Mouse (Mus musculus): Measurements from ENCODE around the gene Gm29666. TPM values are rescaled to one million over a fixed set of nuclear protein-coding genes. Genes with fewer than 3 reads are reported as not detected.

The Gm29666 gene
- polyA plus RNA-seq, 1 experiment: 1.3 TPM

GRCm38 (mm10) chr15:84959891-84960290 is 40.1 kb upstream of the Gm29666 start:
- Histone ChIP-seq H3K27ac (ENCODE audit: control insufficient read depth, insufficient read depth, low read length) (no peak overlapping the region), H3K36me3 (ENCODE audit: control insufficient read depth, insufficient read depth, low read length) (no peaks in the 10 kb centered on the region), H3K4me1 (replicated peaks; ENCODE audit: control insufficient read depth, insufficient read depth, low read length) (peaks cover 3% of the 10 kb centered on the region), H3K27me3 (ENCODE audit: control insufficient read depth, insufficient read depth, low read length) (no peaks in the 10 kb centered on the region), H3K4me3 (ENCODE audit: control insufficient read depth, insufficient read depth, low read length) (no peak overlapping the region)
- no peak for TF ChIP-seq CTCF (IDR thresholded peaks at IDR 0.05; ENCODE audit: borderline replicate concordance, control insufficient read depth, extremely low read depth, insufficient read depth, low read length, poor library complexity)
- no peak for TF ChIP-seq POLR2A (IDR thresholded peaks at IDR 0.05; ENCODE audit: control insufficient read depth, extremely low read depth, insufficient read depth, low read length, poor library complexity)
- whole genome bisulfite sequencing: 88% methylated on average over 6 of the region's 6 CpGs
- no peak for DNase-seq

GRCm38 (mm10) chr15:84958331-84958730 is 38.5 kb upstream of the Gm29666 start:
- no peaks in the 10 kb centered on the region for H3K27me3 ChIP-seq (ENCODE audit: control insufficient read depth, insufficient read depth, low read length)
- H3K36me3 ChIP-seq (ENCODE audit: control insufficient read depth, insufficient read depth, low read length): no peaks in the 10 kb centered on the region
- no peak overlapping the region for H3K27ac ChIP-seq (ENCODE audit: control insufficient read depth, insufficient read depth, low read length)
- 91% methylated on average over 3 of the region's 3 CpGs for WGBS
- no peaks in the 10 kb centered on the region for H3K4me1 ChIP-seq (replicated peaks; ENCODE audit: control insufficient read depth, insufficient read depth, low read length)
- no peak for TF ChIP-seq POLR2A (IDR thresholded peaks at IDR 0.05; ENCODE audit: control insufficient read depth, extremely low read depth, insufficient read depth, low read length, poor library complexity)
- TF ChIP-seq CTCF (IDR thresholded peaks at IDR 0.05; ENCODE audit: borderline replicate concordance, control insufficient read depth, extremely low read depth, insufficient read depth, low read length, poor library complexity): no peak
- DNase-seq: no peak
- H3K4me3 ChIP-seq (ENCODE audit: control insufficient read depth, insufficient read depth, low read length): no peak overlapping the region

- no peak for DNase-seq
- WGBS: 96% methylated on average over 3 of the region's 3 CpGs
These were observed 38.0 kb upstream of the Gm29666 start for GRCm38 (mm10) chr15:84957851-84958250.

DNA sequence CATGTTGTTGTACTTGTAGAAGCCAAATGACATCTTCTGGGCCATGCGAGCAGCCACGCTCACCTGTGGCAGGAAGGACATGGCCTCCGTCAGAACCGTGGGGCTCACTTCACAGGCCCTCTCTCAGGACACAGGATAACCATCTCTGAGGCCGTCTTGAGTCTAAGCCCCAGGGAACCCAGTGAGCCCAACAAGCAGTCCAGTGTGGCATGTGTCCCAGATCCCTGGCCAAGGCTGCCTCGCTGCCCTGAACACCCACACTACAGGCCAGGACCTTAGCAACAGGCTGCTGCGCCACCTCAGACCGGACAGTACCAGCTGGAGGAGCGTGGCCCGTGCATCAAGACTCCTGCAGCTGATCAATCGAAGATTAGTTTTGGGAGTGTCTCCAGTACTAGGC is 33.4 kb upstream of the Gm29666 start:
- no peaks in the 10 kb centered on the region for H3K4me1 ChIP-seq (replicated peaks; ENCODE audit: control insufficient read depth, insufficient read depth, low read length)
- no peaks in the 10 kb centered on the region for H3K36me3 ChIP-seq (ENCODE audit: control insufficient read depth, insufficient read depth, low read length)
- 97% methylated on average over 11 of the region's 11 CpGs for WGBS
- no peak overlapping the region for H3K4me3 ChIP-seq (ENCODE audit: control insufficient read depth, insufficient read depth, low read length)
- no peak for DNase-seq
- TF ChIP-seq CTCF (IDR thresholded peaks at IDR 0.05; ENCODE audit: borderline replicate concordance, control insufficient read depth, extremely low read depth, insufficient read depth, low read length, poor library complexity) (no peak), POLR2A (IDR thresholded peaks at IDR 0.05; ENCODE audit: control insufficient read depth, extremely low read depth, insufficient read depth, low read length, poor library complexity) (no peak)
- no peaks in the 10 kb centered on the region for H3K27me3 ChIP-seq (ENCODE audit: control insufficient read depth, insufficient read depth, low read length)
- no peak overlapping the region for H3K27ac ChIP-seq (ENCODE audit: control insufficient read depth, insufficient read depth, low read length)

More at GRCm38 (mm10) chr15:84957851-84958250, 38.0 kb upstream of the Gm29666 start:
- H3K4me1 ChIP-seq (replicated peaks; ENCODE audit: control insufficient read depth, insufficient read depth, low read length): no peaks in the 10 kb centered on the region
- TF ChIP-seq POLR2A (IDR thresholded peaks at IDR 0.05; ENCODE audit: control insufficient read depth, extremely low read depth, insufficient read depth, low read length, poor library complexity): no peak
- no peak for TF ChIP-seq CTCF (IDR thresholded peaks at IDR 0.05; ENCODE audit: borderline replicate concordance, control insufficient read depth, extremely low read depth, insufficient read depth, low read length, poor library complexity)
- no peaks in the 10 kb centered on the region for H3K36me3 ChIP-seq (ENCODE audit: control insufficient read depth, insufficient read depth, low read length)
- no peak overlapping the region for H3K27ac ChIP-seq (ENCODE audit: control insufficient read depth, insufficient read depth, low read length)
- no peak overlapping the region for H3K4me3 ChIP-seq (ENCODE audit: control insufficient read depth, insufficient read depth, low read length)
- no peaks in the 10 kb centered on the region for H3K27me3 ChIP-seq (ENCODE audit: control insufficient read depth, insufficient read depth, low read length)

- Histone ChIP-seq H3K27me3 (ENCODE audit: control insufficient read depth, insufficient read depth, low read length) (no peaks in the 10 kb centered on the region), H3K4me3 (ENCODE audit: control insufficient read depth, insufficient read depth, low read length) (no peak overlapping the region), H3K4me1 (replicated peaks; ENCODE audit: control insufficient read depth, insufficient read depth, low read length) (no peaks in the 10 kb centered on the region), H3K27ac (ENCODE audit: control insufficient read depth, insufficient read depth, low read length) (no peak overlapping the region), H3K36me3 (ENCODE audit: control insufficient read depth, insufficient read depth, low read length) (no peaks in the 10 kb centered on the region)
- DNase-seq: no peak
- no peak for TF ChIP-seq POLR2A (IDR thresholded peaks at IDR 0.05; ENCODE audit: control insufficient read depth, extremely low read depth, insufficient read depth, low read length, poor library complexity)
- TF ChIP-seq CTCF (IDR thresholded peaks at IDR 0.05; ENCODE audit: borderline replicate concordance, control insufficient read depth, extremely low read depth, insufficient read depth, low read length, poor library complexity): no peak
- 95% methylated on average over 4 of the region's 4 CpGs for WGBS
These were observed 30.2 kb upstream of the Gm29666 start for GRCm38 (mm10) chr15:84950053-84950452.

- Histone ChIP-seq H3K27ac (ENCODE audit: control insufficient read depth, insufficient read depth, low read length) (no peak overlapping the region), H3K4me3 (ENCODE audit: control insufficient read depth, insufficient read depth, low read length) (no peak overlapping the region), H3K4me1 (replicated peaks; ENCODE audit: control insufficient read depth, insufficient read depth, low read length) (no peaks in the 10 kb centered on the region), H3K27me3 (ENCODE audit: control insufficient read depth, insufficient read depth, low read length) (no peaks in the 10 kb centered on the region), H3K36me3 (ENCODE audit: control insufficient read depth, insufficient read depth, low read length) (no peaks in the 10 kb centered on the region)
- DNase-seq: no peak
- TF ChIP-seq CTCF (IDR thresholded peaks at IDR 0.05; ENCODE audit: borderline replicate concordance, control insufficient read depth, extremely low read depth, insufficient read depth, low read length, poor library complexity) (no peak), POLR2A (IDR thresholded peaks at IDR 0.05; ENCODE audit: control insufficient read depth, extremely low read depth, insufficient read depth, low read length, poor library complexity) (no peak)
- 95% methylated on average over 14 of the region's 14 CpGs for WGBS
These were observed 29.2 kb upstream of the Gm29666 start for GRCm38 (mm10) chr15:84948990-84949389.

GRCm38 (mm10) chr15:84944319-84944718 is 24.5 kb upstream of the Gm29666 start:
- Histone ChIP-seq H3K36me3 (ENCODE audit: control insufficient read depth, insufficient read depth, low read length) (peaks cover 24% of the 10 kb centered on the region), H3K27ac (ENCODE audit: control insufficient read depth, insufficient read depth, low read length) (no peak overlapping the region)
- WGBS: 94% methylated on average over 5 of the region's 5 CpGs

More at GRCm38 (mm10) chr15:84944319-84944718, 24.5 kb upstream of the Gm29666 start:
- no peaks in the 10 kb centered on the region for H3K4me1 ChIP-seq (replicated peaks; ENCODE audit: control insufficient read depth, insufficient read depth, low read length)
- H3K27me3 ChIP-seq (ENCODE audit: control insufficient read depth, insufficient read depth, low read length): no peaks in the 10 kb centered on the region
- DNase-seq: no peak
- TF ChIP-seq POLR2A (IDR thresholded peaks at IDR 0.05; ENCODE audit: control insufficient read depth, extremely low read depth, insufficient read depth, low read length, poor library complexity): no peak
- no peak for TF ChIP-seq CTCF (IDR thresholded peaks at IDR 0.05; ENCODE audit: borderline replicate concordance, control insufficient read depth, extremely low read depth, insufficient read depth, low read length, poor library complexity)
- no peak overlapping the region for H3K4me3 ChIP-seq (ENCODE audit: control insufficient read depth, insufficient read depth, low read length)

All from thymus, adult 2 months (tissue).